Mouse (Mus musculus) ES-CJ7 (cell line): ENCODE measurements around the gene Polr2g.

ENCODE experiments used
- DNase-seq: peaks from one replicate; pipeline ENCODE4 v3.0.0; 2011; ENCODE audit warnings: low read depth, low spot score

The Polr2g gene

GRCm38 (mm10) chr19:8818301-8818798, 20.0 kb upstream of the Polr2g start:
- DNase-seq, result no peak

GRCm38 (mm10) chr19:8817001-8817400, 18.6 kb upstream of the Polr2g start:
- no peak for DNase-seq

- DNase-seq, result no peak
These were observed 17.4 kb upstream of the Polr2g start for GRCm38 (mm10) chr19:8815812-8816211.

DNA sequence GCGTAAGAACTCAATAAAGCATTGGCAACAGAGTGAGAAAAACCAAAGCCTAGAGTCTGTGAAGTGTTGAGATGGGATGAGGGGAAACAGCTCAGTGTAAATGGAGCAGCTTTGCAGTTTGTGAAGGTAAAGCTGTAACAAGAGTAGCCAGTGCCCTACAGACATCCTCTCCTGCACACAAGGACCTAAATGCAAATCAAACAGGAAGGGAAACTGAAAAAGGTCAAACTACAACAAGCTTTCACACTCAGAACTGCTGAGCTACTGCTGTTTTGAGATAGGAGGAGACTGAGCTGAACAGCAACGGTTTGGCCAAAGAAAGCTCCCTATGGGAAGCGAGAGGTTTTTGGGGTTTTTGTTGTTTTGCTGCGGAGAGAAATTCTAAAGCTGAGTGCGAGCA, 8.4 kb upstream of the Polr2g start:
- DNase-seq, result no peak

DNA sequence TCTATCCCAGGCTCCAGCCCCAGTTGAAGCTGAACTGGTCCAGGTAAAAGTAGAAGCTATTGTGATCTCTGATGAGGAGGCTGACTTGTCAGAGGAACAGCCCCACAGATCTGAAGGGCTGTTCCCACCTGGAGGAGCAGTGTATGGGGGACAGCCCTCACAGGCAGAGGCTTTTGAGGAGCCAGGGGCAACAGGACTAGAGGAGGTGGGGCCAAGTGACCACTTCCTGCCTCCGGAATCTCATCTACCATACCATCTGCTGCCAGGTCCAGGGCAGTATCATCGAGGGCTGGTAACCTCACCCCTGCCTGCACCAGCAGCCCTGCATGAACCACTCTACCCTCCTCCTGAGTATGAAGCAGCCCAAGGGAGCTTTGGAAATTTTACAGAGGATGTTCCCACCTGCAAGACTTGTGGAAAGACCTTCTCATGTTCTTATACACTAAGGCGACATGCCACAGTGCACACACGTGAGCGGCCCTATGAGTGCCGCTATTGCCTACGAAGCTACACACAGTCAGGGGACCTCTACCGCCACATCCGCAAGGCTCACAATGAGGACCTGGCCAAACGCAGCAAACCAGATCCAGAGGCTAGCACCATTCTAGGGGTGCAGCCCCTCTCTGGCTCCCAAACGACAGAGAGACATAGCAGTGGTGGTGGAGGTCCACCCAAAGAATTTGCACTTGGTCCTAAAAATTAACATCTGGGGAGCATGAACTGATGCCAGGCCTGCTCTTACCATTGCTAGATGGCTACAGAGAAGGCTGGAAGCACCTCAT, 5.7 kb upstream of the Polr2g start:
- no peak for DNase-seq

DNA sequence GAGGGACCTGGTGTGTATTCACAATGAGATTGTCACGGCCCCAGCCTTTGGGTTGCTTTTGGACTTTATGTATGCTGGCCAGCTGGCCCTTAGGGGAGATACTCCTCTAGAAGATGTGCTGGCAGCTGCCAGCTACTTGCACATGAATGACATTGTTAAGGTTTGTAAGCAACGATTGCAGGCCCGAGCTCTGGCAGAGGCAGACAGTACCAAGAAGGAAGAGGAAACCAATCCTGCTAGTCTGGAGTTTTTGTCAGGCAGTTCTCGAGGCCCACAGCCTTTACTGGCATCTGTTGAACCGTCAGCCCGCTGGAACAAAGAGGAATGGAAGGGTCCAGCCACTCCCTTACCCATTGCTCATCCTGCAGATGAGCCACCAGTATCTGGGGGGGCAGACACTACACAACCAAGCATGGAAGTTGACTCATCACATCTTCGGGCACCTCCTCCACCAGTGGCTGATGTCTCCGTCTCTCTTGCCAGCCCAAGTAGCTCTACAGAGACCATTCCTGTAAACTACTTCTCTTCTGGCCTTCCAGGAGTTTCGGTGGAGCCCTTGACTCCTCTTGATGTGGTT, 4.9 kb upstream of the Polr2g start:
- no peak for DNase-seq

DNA sequence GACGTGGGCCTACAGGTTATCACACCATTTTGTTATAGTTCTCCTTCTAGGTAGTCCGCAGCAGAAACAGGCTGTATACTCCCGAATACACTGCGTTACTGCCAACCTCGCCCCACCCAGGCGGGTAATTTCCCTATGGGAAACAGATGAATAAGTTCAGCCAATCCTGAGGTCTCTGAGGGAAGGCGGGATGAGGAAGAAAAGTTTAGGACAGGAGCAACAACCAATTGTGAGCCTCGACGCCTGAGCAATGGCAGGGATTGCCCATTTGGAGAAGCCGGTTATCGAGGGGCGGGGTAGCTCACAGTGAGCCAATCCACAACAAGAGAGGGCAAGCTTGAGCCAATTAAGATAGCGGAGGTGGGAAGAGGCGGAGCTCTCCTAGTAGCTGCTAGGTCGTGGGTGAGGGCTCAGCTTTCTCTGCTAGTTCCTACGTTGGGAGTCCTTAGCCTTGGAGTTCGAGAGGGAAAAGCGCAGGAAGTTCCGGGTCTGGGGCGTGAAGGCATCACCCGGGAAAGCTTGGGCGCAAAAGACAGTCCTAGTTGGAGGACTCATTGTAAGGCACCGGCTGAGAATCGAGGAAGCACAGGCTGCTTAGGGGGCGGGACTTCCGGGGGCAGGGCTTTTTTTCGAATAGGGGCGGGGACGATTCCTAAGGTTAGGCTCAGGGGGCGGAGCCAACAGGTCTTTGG, 3.9 kb upstream of the Polr2g start, which contains the start of gene Zbtb3:
TSS of gene Zbtb3 (plus strand) at position 426 of the 692 bp plus-strand sequence.
- peak; percentile 99 for DNase-seq

GRCm38 (mm10) chr19:8798947-8799315, 554 bp upstream of the Polr2g start:
- DNase-seq, result no peak

DNA sequence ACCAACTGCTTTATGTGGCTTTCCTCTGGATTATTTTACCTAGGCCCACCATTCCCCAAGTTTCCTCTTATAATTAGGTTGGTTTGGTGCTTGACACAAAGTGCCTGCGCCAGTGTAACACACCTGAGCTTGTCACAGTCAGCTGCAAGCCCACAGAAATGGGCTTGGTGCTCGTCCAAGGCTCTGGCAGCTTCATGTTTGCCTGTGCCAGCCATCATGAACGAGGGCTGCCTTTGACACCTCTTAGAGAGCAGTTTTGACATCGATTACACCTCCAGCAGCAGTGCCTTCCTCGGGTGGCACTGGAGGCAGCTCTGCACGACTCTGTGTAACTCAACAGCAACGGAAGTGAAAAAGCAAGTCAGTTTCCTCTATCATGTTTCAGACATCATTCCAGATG, 8.2 kb downstream of the Polr2g start:
- DNase-seq, result no peak

GRCm38 (mm10) chr19:8789171-8789570, 9.2 kb downstream of the Polr2g start:
- DNase-seq, result no peak

DNA sequence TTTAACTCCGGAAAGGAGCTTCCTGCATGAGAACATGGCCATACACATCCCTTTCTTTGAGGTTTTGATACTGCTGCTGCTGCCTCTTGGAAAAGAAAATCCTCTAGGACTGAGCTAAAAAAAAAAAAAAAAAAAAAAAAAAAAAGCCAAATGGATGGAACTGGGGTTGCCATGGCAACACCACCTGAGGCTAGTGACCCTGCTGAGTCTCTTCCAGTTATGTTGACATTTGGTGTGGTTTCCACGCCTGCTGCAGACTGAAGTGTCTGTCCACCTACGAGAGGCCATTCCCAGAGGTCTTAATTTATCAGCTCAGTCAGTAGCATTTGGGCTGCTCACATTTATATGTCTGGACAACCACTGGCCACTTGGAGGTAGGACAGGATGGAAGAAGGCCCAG, 9.9 kb downstream of the Polr2g start:
- peak; percentile 38 for DNase-seq

GRCm38 (mm10) chr19:8786008-8786781, 12.2 kb downstream of the Polr2g start, which contains the start of gene Taf6l:
Taf6l (minus strand) TSS chr19:8786417.
- DNase-seq, result peak; percentile 99

GRCm38 (mm10) chr19:8774951-8775421, 23.4 kb downstream of the Polr2g start:
- no peak for DNase-seq

DNA sequence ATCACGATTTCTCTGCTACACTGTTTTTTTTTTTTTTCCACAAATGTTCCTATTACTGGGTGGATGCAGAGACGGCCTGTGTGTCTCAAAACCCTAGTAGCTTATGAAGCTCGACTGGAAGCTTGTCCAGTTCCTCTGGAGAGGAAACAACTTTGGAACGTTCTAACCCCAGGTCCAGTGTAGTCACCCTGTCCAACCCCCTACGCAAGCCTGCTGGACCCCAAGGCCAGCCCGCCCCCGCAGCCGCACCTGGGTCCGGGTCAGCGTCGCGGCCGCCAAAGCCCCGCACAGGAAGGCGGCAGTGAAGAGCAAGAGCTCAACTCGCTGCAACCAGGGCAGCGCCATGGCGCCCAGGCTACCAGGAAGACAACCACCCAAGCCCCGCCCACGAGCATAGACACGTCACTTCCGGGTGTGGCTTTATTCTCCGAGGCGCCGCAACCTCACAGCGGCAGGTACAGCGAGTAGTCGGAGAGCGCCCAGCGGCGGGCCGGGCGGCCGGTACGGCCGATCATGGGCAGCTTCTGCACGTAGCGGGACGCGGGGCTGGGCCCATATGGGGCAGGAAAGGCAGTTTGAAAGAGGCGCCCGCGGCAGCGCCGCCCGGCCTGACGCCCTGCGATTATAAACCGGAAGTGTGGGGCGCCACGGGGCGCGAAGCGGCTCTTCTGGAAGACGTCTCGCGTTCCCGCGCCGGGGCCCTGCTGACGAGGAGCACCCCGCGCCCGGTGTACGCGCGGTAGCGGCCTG, 24.1 kb downstream of the Polr2g start, which contains the start of gene Tmem179b:
TSS of gene Tmem179b (minus strand) at position 382 of the 750 bp plus-strand sequence.
- DNase-seq, result peak; percentile 93

DNA sequence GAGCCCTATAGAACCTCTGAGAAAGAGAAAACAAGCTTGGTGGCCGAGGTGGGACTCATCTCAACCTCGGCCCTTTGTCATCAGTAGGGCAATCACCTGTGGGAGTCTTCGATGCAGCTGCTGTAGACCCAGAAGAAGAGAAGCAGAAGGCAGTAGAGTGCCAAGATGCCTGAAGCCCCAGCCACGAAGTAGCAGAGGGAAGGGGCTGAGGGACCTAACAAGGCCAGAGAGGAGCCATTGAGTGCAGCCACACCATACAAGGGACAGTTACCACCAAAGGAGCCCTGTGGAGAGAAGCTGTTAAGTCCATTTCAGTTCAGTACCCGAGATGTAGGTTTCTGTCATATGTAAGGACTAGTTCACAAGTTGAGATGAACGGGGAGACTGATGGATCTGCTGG, 25.0 kb downstream of the Polr2g start:
- DNase-seq, result no peak

GRCm38 (mm10) chr19:8772996-8773395, 25.4 kb downstream of the Polr2g start:
- DNase-seq, result no peak

DNA sequence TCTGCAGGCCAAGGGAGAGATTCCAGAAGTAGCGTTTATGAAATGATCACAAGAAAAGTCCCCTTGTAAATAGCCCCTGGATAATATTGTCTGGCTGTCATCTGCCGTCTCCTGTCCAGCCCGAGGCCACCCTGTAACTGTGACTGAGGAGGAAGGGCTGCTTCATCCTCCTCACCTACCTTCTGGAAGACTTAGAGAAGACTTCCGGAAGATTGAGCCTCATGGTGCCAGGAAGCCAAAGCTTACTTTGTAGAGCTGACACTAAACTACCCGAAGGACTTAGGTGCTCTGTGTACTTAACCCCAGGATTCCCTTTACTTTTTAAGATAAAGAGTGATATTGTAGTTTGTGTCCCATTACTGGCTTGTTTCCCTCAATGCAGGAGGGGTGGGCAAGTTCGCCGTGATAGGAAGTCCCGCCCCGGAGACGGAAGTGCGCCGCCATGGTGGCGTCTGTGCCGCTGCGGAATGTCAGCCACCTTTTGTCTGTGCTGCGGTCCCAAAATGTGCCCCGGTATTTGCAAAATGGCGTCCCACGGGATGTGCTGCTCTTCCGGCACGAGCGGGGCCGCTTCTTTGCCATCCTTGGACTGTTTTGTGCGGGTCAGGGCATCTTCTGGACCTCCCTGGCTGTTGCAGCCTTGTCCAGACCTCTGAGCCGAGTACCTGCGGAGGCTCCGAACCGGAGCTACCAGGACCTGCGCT, 27.7 kb downstream of the Polr2g start, which contains the start of gene Tmem223:
TSS of gene Tmem223 (plus strand) at position 430 of the 704 bp plus-strand sequence.
- DNase-seq, result peak; percentile 77

DNA sequence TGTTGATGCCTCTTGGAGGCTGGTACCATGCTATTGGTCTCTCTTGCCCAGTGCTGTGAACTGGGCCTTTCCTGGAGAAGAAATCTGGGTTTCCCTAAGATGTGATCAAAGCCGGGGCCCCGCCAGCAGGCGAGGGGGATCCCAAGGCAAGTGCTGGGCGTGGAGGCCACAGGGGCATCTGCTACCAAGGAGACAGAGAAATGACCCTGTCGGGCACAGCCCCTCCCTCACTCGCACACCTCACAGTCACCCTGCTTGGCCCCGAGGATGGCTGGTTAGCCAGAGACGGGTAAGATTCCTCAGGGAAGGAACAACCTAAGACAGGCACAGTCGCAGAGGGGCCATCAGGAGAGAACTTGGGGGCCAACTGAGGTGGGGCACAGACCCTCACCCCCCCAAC, 32.8 kb downstream of the Polr2g start:
- DNase-seq, result no peak

DNA sequence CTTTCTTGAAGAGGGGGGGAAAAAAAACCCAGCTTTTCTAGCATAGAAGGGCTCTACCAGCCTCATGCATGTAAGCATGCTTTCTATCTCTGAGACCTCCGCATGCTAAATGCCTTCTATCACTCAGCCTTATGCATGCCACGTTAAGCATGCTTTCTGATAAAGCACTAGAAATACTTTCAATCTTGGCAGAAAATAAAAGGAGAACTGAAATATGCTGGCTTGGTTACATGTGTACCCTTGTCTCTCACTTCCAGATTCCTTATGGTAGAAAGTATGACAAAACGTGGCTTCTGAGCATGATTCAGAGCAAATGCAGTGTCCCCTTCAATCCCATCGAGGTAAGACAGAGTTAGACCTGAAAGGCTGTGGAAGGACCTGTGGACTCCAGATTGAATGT, 35.1 kb downstream of the Polr2g start:
- DNase-seq, result no peak

DNA sequence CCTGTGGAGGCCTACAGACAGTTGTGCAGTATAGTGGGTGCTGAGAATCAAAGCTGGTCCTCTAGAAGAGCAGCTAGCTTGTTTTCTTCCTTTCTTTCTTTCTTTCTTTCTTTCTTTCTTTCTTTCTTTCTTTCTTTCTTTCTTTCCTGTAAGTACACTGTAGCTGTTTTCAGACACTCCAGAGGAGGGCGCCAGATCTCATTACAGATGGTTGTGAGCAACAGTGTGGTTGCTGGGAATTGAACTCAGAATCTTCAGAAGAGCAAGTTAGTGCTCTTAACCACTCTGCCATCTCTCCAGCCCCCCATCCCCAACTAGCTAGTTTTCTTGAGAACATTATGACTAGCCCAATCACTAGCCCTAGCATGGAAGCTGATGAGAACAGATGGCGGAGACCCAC, 37.6 kb downstream of the Polr2g start:
- DNase-seq, result no peak
